In genomic region chr8:46311159-46311558, GRCm38 (mm10) we compare ENCODE assay signal across 8 mouse cellular contexts. TPM values are rescaled to one million over a fixed set of nuclear protein-coding genes. Genes with fewer than 3 reads are reported as not detected.
A peak's percentile ranks its signal among the peaks of the same experiment; 100 is the strongest.
DNase-seq lines count a peak whose midpoint lies in the region; ATAC-seq lines count a peak whose summit lies in the region.

No protein-coding gene starts in this region.

- no peaks in the 10 kb centered on the region for H3K9me3 ChIP-seq in limb, embryonic 11.5 days (ENCODE audit: control insufficient read depth, low read length)
- H3K9me3 ChIP-seq in stomach, embryonic 14.5 days (ENCODE audit: control insufficient read depth, low read depth, low read length) = no peaks in the 10 kb centered on the region

- H3K4me1 ChIP-seq in limb, embryonic 11.5 days (ENCODE audit: control insufficient read depth, insufficient read depth, low read length) = no peaks in the 10 kb centered on the region
- no peaks in the 10 kb centered on the region for H3K4me1 ChIP-seq in stomach, embryonic 14.5 days (ENCODE audit: control insufficient read depth, insufficient read depth, low read length)

- no peaks in the 10 kb centered on the region for H3K27me3 ChIP-seq in limb, embryonic 11.5 days (ENCODE audit: control insufficient read depth, insufficient read depth, low read length)
- no peaks in the 10 kb centered on the region for H3K27me3 ChIP-seq in stomach, embryonic 14.5 days (ENCODE audit: control insufficient read depth, insufficient read depth, low read length)

- ATAC-seq in granulocyte monocyte progenitor cell, adult 5-6 weeks (replicated peaks; ENCODE audit: poor library complexity, severe bottlenecking) = peak; percentile 89
- no peak for ATAC-seq in limb, embryonic 11.5 days (ENCODE audit: insufficient number of reproducible peaks, low FRiP score, low TSS enrichment, low read depth)
- peak; percentile 93 for ATAC-seq in monocyte, adult 5-6 weeks (replicated peaks; ENCODE audit: insufficient number of reproducible peaks, low FRiP score, low TSS enrichment, poor library complexity, severe bottlenecking)
- peak; percentile 75; the same call in 1 of the 2 replicates for ATAC-seq in stomach, embryonic 14.5 days (ENCODE audit: insufficient number of reproducible peaks, insufficient read depth, low FRiP score, low read depth)

- H3K9ac ChIP-seq in limb, embryonic 11.5 days (ENCODE audit: low read length) = no peak overlapping the region
- H3K9ac ChIP-seq in stomach, embryonic 14.5 days (replicated peaks; ENCODE audit: low read depth, low read length) = no peak overlapping the region

- no peak overlapping the region for H3K4me3 ChIP-seq in limb, embryonic 11.5 days (ENCODE audit: low read depth, low read length)
- H3K4me3 ChIP-seq in stomach, embryonic 14.5 days (ENCODE audit: low read depth, low read length) = no peak overlapping the region

- H3K27ac ChIP-seq in limb, embryonic 11.5 days (replicated peaks; ENCODE audit: low read depth, low read length) = no peak overlapping the region
- no peak overlapping the region for H3K27ac ChIP-seq in stomach, embryonic 14.5 days (ENCODE audit: low read length)

- 12% methylated on average over 10 of the region's 10 CpGs for WGBS in limb, embryonic 11.5 days
- 12% methylated on average over 10 of the region's 10 CpGs for WGBS in stomach, embryonic 14.5 days

- H3K36me3 ChIP-seq in limb, embryonic 11.5 days (ENCODE audit: control insufficient read depth, insufficient read depth, low read length) = no peaks in the 10 kb centered on the region
- no peaks in the 10 kb centered on the region for H3K36me3 ChIP-seq in stomach, embryonic 14.5 days (ENCODE audit: control insufficient read depth, insufficient read depth, low read length)

- peak; percentile 89 for DNase-seq in 416B (ENCODE audit: low read depth)
- peak; percentile 67 for DNase-seq in adrenal gland, adult 8-10 months
- peak; percentile 91 for DNase-seq in embryo, embryonic 11 days
- peak; percentile 74 to 79 for DNase-seq in kidney, adult 8-10 months
- DNase-seq in limb, embryonic 11.5 days (ENCODE audit: low spot score) = peak; percentile 85

- H3K4me2 ChIP-seq in limb, embryonic 11.5 days (ENCODE audit: low read depth, severe bottlenecking) = no peak overlapping the region
- H3K4me2 ChIP-seq in stomach, embryonic 14.5 days (replicated peaks; ENCODE audit: low read depth, low read length) = no peak overlapping the region

RNA-seq across cellular contexts. Expression of gene Helt, which starts 16.7 kb away (rescaled TPM):
- under 1 TPM in 1 of 4 experiments, not detected in 3; 0.49 TPM for total RNA-seq in adrenal gland, adult 8-10 months (2022)
- not detected in 2 replicates for total RNA-seq in granulocyte monocyte progenitor cell, adult 5-6 weeks (2014; fragmentation: Nextera tagmentation)
- not detected in 2 replicates for total RNA-seq in granulocyte monocyte progenitor cell, adult 5-6 weeks (2017)
- polyA plus RNA-seq in limb, embryonic 11.5 days (2014; fragmentation: Nextera tagmentation; extraction: Ambion mirVana) = not detected in 2 replicates
- total RNA-seq in monocyte, adult 5-6 weeks (2017) = not detected in 3 replicates
- not detected in 2 replicates for polyA plus RNA-seq in stomach, embryonic 14.5 days (2014; fragmentation: Nextera tagmentation; extraction: Ambion mirVana)
